Mouse (Mus musculus): Measurements from ENCODE around the gene Abhd17c.

GRCm38 (mm10) chr7:84185196-84185595 lies 33.5 kb upstream of the Abhd17c start:
- TF ChIP-seq HCFC1 (IDR thresholded peaks at IDR 0.05; ENCODE audit: low read depth, low read length) (no peak), CTCF (IDR thresholded peaks at IDR 0.05 in 2 of 3, conservative IDR thresholded peaks at IDR 0.05 in 1 of 3; ENCODE audit: control insufficient read depth in 1 of 3, insufficient read depth in 1 of 3, low read depth in 2 of 3, low read length in 3 of 3, poor library complexity in 1 of 3, severe bottlenecking in 1 of 3) (no peak), MAZ (IDR thresholded peaks at IDR 0.05; ENCODE audit: low read depth, low read length) (no peak), USF2 (IDR thresholded peaks at IDR 0.05; ENCODE audit: borderline replicate concordance in 1 of 2, insufficient read depth in 1 of 2, low read depth in 1 of 2, low read length in 2 of 2) (no peak), ZKSCAN1 (IDR thresholded peaks at IDR 0.05; ENCODE audit: low read depth, low read length) (no peak), POLR2A (IDR thresholded peaks at IDR 0.05; ENCODE audit: control insufficient read depth in 1 of 2, insufficient read depth in 1 of 2, low read depth in 1 of 2, low read length in 2 of 2, poor library complexity in 1 of 2) (no peak), MAFK (IDR thresholded peaks at IDR 0.05; ENCODE audit: borderline replicate concordance, low read depth, low read length) (no peak), CHD1 (IDR thresholded peaks at IDR 0.05; ENCODE audit: low read depth, low read length) (no peak)

All from MEL (cell line).